7 mouse cellular contexts compared by ENCODE assay signal in the genomic region with DNA sequence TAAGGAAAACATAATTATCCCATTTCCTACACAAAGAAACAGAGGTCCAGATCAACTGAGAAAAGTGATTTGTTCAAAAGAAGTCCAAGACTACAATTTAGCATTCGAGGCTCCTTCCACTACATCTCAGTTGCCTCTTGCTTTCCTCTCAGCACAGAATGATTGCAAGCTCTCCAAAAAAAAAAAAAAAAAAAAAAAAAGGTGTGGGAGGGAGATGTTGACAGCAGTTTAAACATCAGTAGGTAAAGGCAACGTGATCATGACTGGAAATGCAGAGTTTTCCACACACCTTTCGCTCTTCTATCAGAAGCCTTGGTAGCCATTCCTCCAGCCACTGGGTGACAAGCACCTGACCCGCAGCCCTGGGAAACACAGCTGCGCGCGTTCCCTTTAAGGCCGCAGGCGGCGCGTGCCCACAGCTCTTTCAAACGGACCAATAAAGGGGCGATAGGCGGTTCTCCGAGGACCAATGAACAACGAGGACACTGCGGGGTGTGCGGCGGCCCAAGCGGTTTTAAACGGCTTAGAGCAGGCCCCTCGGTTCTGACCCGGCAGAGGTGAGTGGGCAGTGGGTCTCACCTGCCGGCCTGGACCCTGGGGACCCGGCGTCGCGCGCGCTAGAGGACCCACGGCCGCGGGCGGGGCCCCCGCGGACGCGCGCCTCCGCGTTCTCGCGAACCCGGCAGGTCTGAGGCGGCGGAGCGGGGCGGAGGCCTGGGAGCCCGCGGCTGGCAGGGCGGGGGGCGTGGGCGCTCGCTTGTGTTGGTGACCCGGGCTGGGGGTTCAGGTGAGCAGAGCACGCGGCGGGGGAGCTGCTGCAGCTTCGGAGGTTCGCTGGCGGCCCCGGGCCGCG. TPM values are rescaled to one million over a fixed set of nuclear protein-coding genes. Genes with fewer than 3 reads are reported as not detected.
A peak's percentile ranks its signal among the peaks of the same experiment; 100 is the strongest.
DNase-seq lines count a peak whose midpoint lies in the region; ATAC-seq lines count a peak whose summit lies in the region.

Ckap5 (plus strand) TSS at position 469 of the 853 bp plus-strand sequence.

- H3K27ac ChIP-seq in intestine, embryonic 15.5 days, result peak within 1 kb of the TSS; percentile 76
- H3K27ac ChIP-seq in midbrain, embryonic 10.5 days (replicated peaks), result peak within 1 kb of the TSS; percentile 100

- H3K9ac ChIP-seq in intestine, embryonic 15.5 days, result peak within 1 kb of the TSS; percentile 96

- peak within 1 kb of the TSS; percentile 67 for H3K4me2 ChIP-seq in intestine, embryonic 15.5 days (replicated peaks)

- 0 out of 2 replicates have a peak, but pooled peaks cover 5% of the 10 kb centered on the region for H3K4me1 ChIP-seq in intestine, embryonic 15.5 days (replicated peaks)
- H3K4me1 ChIP-seq in midbrain, embryonic 10.5 days, result peaks cover 9% of the 10 kb centered on the region; the same call in 1 of the 2 replicates

- peak within 1 kb of the TSS; percentile 99 for H3K4me3 ChIP-seq in intestine, embryonic 15.5 days (replicated peaks)
- H3K4me3 ChIP-seq in midbrain, embryonic 10.5 days, result peak within 1 kb of the TSS; percentile 85

- H3K27me3 ChIP-seq in intestine, embryonic 15.5 days (replicated peaks), result no peaks in the 10 kb centered on the region
- no peaks in the 10 kb centered on the region for H3K27me3 ChIP-seq in midbrain, embryonic 10.5 days (ENCODE audit: low read depth, poor library complexity, severe bottlenecking)

- peak; percentile 95 for DNase-seq in adrenal gland, adult 2 months
- peak; percentile 87 for DNase-seq in embryo, embryonic 11.5 days (ENCODE audit: low read depth, low spot score)
- peak; percentile 83 to 84 for DNase-seq in gastrocnemius, postnatal 36 days
- DNase-seq in left cerebral cortex, postnatal 25 days (ENCODE audit: low spot score in 2 of 2), result peak; percentile 94 to 97
- DNase-seq in midbrain, embryonic 10.5 days (ENCODE audit: low spot score), result peak; percentile 96
- DNase-seq in right cerebral cortex, postnatal 4 days, result peak; percentile 87

- WGBS in intestine, embryonic 15.5 days, result 2% methylated on average over 62 of the region's 64 CpGs
- WGBS in midbrain, embryonic 10.5 days, result 1% methylated on average over 63 of the region's 64 CpGs

- peak; percentile 99 for ATAC-seq in intestine, embryonic 15.5 days

- H3K36me3 ChIP-seq in intestine, embryonic 15.5 days, result no peaks in the 10 kb centered on the region
- H3K36me3 ChIP-seq in midbrain, embryonic 10.5 days, result peaks cover 36% of the 10 kb centered on the region

- H3K9me3 ChIP-seq in intestine, embryonic 15.5 days, result no peaks in the 10 kb centered on the region
- peaks cover 25% of the 10 kb centered on the region; the same call in 1 of the 2 replicates for H3K9me3 ChIP-seq in midbrain, embryonic 10.5 days (replicated peaks)

- intact Hi-C loops in gastrocnemius, postnatal 36 days (cut with DNase I), result no loop called here
- intact Hi-C loops in left cerebral cortex, postnatal 25 days (cut with DNase I), result no loop called here

RNA-seq across cellular contexts. Expression of gene Ckap5, which starts in this region (rescaled TPM):
- 10 to 100 TPM; 36.6 to 40.3 TPM for total RNA-seq in adrenal gland, adult 2 months (2021)
- 2.3 and 2.9 TPM in 2 replicates for polyA plus RNA-seq in adrenal gland, adult 2 months (2012; rRNA removed)
- total RNA-seq in gastrocnemius, postnatal 36 days (2021), result 10 to 100 TPM; 24.4 to 31.8 TPM
- polyA plus RNA-seq in intestine, embryonic 15.5 days (2015; fragmentation: Nextera tagmentation; extraction: Ambion mirVana), result 68.7 and 81.2 TPM in 2 replicates
- 100 to 1,000 TPM; 132 to 139 TPM for total RNA-seq in left cerebral cortex, postnatal 25 days (2021)
- polyA plus RNA-seq in midbrain, embryonic 10.5 days (2016; fragmentation: Nextera tagmentation; extraction: Ambion mirVana), result 148 and 165 TPM in 2 replicates

Comparison
In these comparisons a context has a peak if more than half of its experiments do, and no peak if none do; other contexts are left out.
1. Peak in every context shown above with its lines: DNase-seq, ATAC-seq, H3K4me3 ChIP-seq and H3K27ac ChIP-seq.
2. RNA of gene Ckap5 (polyA plus RNA-seq): 148 to 165 TPM in midbrain, embryonic 10.5 days and 68.7 to 81.2 TPM in intestine, embryonic 15.5 days; 2.3 to 2.9 TPM in adrenal gland, adult 2 months; every median in the first group is over 10 times any median in the second.